Mouse (Mus musculus) heart, embryonic 10.5 days (tissue): Measurements from ENCODE around the gene Trmt1. TPM values are rescaled to one million over a fixed set of nuclear protein-coding genes. Genes with fewer than 3 reads are reported as not detected.
A peak's percentile ranks its signal among the peaks of the same experiment; 100 is the strongest.

ENCODE experiments used
- DNase-seq: peaks from one replicate; pipeline ENCODE4 v3.0.0-alpha.2; 2017; ENCODE audit warnings: low spot score
- H3K27ac ChIP-seq: fragments of 300-500 bp; sonication (generic); 2 replicates; pipeline ENCODE4 v1.5.1; 2016; ENCODE audit warnings: mild to moderate bottlenecking
- H3K27me3 ChIP-seq: fragments of 300-500 bp; sonication (generic); 2 replicates; pipeline ENCODE4 v1.6.1; 2016; ENCODE audit warnings: mild to moderate bottlenecking; ENCODE audit not compliant: poor library complexity, insufficient read depth, severe bottlenecking
- H3K36me3 ChIP-seq: fragments of 300-500 bp; sonication (generic); 2 replicates; pipeline ENCODE4 v1.6.1; 2016; ENCODE audit warnings: mild to moderate bottlenecking, moderate library complexity
- H3K4me1 ChIP-seq: fragments of 300-500 bp; sonication (generic); 2 replicates; pipeline ENCODE4 v1.6.1; 2016; ENCODE audit warnings: mild to moderate bottlenecking
- H3K4me3 ChIP-seq: fragments of 300-500 bp; sonication (generic); 2 replicates; pipeline ENCODE4 v1.5.1; 2016; ENCODE audit warnings: mild to moderate bottlenecking, moderate library complexity
- H3K9me3 ChIP-seq: fragments of 300-500 bp; sonication (generic); 2 replicates; pipeline ENCODE4 v1.6.1; 2016; ENCODE audit warnings: mild to moderate bottlenecking, moderate library complexity
- WGBS: fragments of 180-500 bp; shearing (Covaris S2); methylation state at CpG from one replicate; pipeline ENCODE4 v1.1.7; 2016; 5-methylcytosine and 5-hydroxymethylcytosine counted together
- polyA plus RNA-seq: library from polyadenylated mRNA; unstranded; fragments of >200 nt; fragmentation: Nextera tagmentation; extraction: Ambion mirVana; gene quantifications from 2 replicates; pipeline ENCODE4 v1.2.1, GENCODE M21; 2016

Gene Trmt1
- polyA plus RNA-seq, 1 experiment from 2014 or later = 64.6 TPM

GRCm38 (mm10) chr8:84724683-84725082, 38.6 kb downstream of the Trmt1 start:
- WGBS = 38% methylated on average over 9 of the region's 9 CpGs
- DNase-seq = no peak
- Histone ChIP-seq H3K4me3 (peak overlapping the region; percentile 17; the same call in 1 of the 2 replicates), H3K27ac (peak overlapping the region; percentile 87), H3K4me1 (peaks cover 73% of the 10 kb centered on the region), H3K36me3 (no peaks in the 10 kb centered on the region), H3K27me3 (peaks cover 70% of the 10 kb centered on the region), H3K9me3 (no peaks in the 10 kb centered on the region)

DNA sequence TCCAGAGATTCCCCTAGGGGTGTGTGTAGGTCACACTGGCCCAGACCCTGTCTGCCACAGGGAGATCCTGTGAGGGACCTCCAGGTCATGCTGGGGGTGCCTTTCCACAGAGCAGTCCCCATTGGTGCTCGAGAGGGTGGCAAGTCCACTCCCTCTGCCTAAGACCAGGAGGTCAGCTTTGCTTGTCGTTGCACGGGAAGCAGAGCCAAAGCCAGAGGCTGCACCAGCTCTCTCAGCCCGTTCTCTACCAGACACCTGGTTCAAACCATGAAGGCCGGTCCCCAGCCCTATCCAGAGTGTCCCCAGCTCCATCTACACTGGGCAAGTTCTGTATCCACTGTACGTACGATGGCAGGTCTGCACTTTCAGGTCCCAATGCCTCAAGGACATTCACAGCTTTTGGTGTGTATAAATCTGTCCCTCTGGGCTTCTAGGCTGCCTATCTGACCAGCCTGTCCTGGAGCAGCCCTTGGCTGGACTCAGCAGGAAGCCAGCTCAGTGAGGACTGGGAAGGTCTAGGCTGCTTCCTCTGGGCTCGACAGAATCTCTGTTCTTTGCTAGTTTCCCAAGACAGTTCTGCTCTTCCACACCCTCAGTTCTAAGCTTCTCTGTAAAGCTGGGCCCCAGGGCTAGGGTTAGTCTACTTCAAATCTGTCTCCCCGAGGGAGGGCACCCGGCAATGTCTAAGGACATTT, 39.3 kb downstream of the Trmt1 start:
- H3K36me3 ChIP-seq = no peaks in the 10 kb centered on the region
- peaks cover 70% of the 10 kb centered on the region for H3K27me3 ChIP-seq
- peaks cover 80% of the 10 kb centered on the region for H3K4me1 ChIP-seq
- H3K27ac ChIP-seq = peak overlapping the region; percentile 87
- no peak for DNase-seq
- 50% methylated on average over 10 of the region's 10 CpGs for WGBS
- no peaks in the 10 kb centered on the region for H3K9me3 ChIP-seq
- 0 out of 2 replicates have a peak overlapping the region, but pooled peaks have one; percentile 7 for H3K4me3 ChIP-seq

DNA sequence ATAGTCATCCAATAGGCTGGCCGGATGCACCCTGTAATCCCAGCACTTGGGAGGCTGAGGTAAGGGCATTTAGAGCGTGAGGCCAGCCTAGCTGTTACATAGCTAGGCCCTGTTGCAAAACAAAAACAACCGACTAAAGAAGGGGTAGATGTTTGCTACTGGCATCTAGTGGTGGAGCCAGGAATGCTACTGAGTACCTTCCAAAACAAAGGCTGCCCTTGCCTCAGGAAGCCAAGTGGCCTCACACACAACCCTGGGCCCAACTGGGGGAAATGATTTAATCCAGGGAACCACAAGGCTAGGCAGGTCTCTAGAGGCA, 39.8 kb downstream of the Trmt1 start:
- Histone ChIP-seq H3K27ac (peak overlapping the region; percentile 87; the same call in 1 of the 2 replicates), H3K36me3 (no peaks in the 10 kb centered on the region), H3K4me1 (peaks cover 85% of the 10 kb centered on the region), H3K4me3 (no peak overlapping the region), H3K9me3 (no peaks in the 10 kb centered on the region), H3K27me3 (peaks cover 70% of the 10 kb centered on the region)
- DNase-seq = no peak
- 17% methylated on average over 3 of the region's 3 CpGs for WGBS

- no peak for DNase-seq
- Histone ChIP-seq H3K36me3 (no peaks in the 10 kb centered on the region), H3K27ac (peak overlapping the region; percentile 74), H3K27me3 (peaks cover 75% of the 10 kb centered on the region), H3K4me3 (no peak overlapping the region), H3K9me3 (no peaks in the 10 kb centered on the region), H3K4me1 (peaks cover 96% of the 10 kb centered on the region)
- WGBS = 80% methylated on average over 3 of the region's 3 CpGs
Observed at GRCm38 (mm10) chr8:84728474-84728873, 42.4 kb downstream of the Trmt1 start.

- Histone ChIP-seq H3K4me1 (peaks cover 87% of the 10 kb centered on the region), H3K27me3 (peaks cover 75% of the 10 kb centered on the region), H3K4me3 (peak overlapping the region; percentile 27; the same call in 1 of the 2 replicates), H3K9me3 (no peaks in the 10 kb centered on the region), H3K36me3 (no peaks in the 10 kb centered on the region), H3K27ac (peak overlapping the region; percentile 87)
- no peak for DNase-seq
- WGBS = 84% methylated on average over 16 of the region's 16 CpGs
Observed at GRCm38 (mm10) chr8:84729921-84730362, 43.8 kb downstream of the Trmt1 start.

DNA sequence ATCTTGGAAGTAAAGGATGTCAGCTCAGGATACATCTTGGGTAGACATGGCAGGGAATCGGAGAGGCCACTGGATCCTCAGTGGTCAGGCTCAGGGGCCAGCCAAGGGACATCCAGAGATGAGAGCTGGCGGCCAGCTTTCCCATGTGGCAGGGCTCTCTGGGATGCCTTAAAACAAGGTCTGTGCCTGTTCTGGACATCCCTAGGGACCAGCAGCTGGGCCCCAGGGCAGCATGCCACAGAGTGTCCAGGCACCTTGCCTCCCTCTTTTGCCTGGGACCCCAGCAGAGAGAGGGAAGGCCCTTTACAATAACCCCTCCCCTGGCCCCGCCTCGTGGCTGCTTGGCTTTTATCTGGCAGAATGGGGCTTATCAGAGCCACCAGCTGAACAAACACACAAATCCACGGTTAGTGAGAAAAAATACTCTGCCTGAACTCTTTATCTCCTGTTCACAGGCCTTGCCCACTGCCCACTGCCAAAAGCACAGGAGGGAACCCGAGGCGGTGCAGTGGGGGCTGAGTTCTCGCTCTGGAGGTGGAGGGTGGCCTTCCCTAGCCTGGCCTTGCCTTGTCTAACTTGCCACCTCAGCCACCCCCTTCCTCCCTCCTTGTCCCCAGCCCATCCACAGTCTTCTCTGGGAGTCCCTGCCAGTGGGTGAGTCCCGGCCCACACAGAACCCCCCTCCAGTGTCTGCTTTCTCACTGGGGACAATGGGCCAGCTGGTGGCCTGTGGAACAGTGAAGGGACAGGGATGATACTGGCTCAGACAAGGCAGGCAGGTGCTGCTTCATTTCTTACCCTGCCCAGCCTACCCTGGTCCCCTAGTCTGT, 44.6 kb downstream of the Trmt1 start:
- 20% methylated on average over 9 of the region's 9 CpGs for WGBS
- peak overlapping the region; percentile 27 for H3K4me3 ChIP-seq
- H3K27me3 ChIP-seq = peaks cover 78% of the 10 kb centered on the region
- peak overlapping the region; percentile 87 for H3K27ac ChIP-seq
- H3K4me1 ChIP-seq = peaks cover 87% of the 10 kb centered on the region
- DNase-seq = peak; percentile 96
- no peaks in the 10 kb centered on the region for H3K9me3 ChIP-seq
- no peaks in the 10 kb centered on the region for H3K36me3 ChIP-seq

DNA sequence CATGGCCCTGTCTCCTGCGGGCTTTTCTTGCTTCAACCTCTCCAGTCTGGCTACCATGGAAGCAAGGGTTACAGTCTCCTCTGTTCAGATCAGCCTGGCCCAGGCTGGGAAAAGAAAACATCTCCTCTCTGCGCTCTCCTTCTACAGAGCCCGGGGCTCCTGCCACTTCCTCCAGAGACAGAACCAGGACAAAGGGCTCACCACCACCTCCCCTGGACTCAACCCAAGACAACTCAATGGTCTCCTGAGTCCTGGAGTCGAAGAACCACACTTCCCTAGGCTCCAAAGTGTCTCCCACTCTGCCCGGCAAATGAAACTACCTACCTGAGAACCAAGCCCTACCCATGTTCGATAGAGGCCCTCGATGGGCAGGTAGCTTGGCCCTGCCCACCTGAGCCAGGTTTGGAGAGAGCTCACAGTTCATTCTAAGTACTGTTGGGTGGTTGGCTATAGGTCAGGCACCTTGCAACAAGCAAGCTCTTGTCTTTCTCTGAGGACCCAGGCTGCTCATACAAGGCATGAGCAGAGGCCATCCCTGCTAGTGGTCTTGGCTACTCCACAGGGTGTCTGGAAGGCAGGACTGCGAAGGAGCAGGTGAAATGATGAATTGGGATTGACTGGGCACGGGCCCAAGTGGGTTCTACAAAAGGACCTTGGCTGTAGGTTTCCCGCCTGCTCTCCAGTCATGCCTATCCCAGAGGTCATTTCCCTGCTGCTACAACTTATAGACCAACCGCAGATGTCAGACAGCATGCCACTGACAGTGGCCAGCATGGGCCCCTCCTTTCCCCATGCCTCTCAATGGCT, 45.5 kb downstream of the Trmt1 start:
- no peak for DNase-seq
- peak overlapping the region; percentile 87 for H3K27ac ChIP-seq
- H3K4me1 ChIP-seq = peaks cover 85% of the 10 kb centered on the region
- H3K27me3 ChIP-seq = peaks cover 87% of the 10 kb centered on the region
- no peaks in the 10 kb centered on the region for H3K36me3 ChIP-seq
- WGBS = 60% methylated on average over 11 of the region's 11 CpGs
- no peak overlapping the region for H3K4me3 ChIP-seq
- no peaks in the 10 kb centered on the region for H3K9me3 ChIP-seq

DNA sequence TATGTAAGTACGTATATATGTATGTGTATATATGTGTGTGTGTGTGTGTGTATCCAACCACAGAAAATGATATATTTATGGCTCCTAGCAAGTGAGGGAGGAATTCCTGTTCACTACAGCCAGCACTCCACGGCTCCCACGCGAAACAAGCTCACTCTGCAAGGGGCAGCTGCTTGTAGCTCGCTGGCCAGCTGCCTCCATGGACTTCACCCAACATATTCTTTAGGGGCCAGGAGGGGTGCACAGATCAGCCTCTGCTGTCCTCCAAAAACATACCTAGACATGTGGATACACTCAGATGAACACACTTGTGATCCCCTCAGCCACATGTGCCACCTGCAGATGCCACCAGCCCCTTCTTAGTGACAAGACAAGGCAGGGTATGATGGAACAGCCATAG, 46.4 kb downstream of the Trmt1 start:
- 73% methylated on average over 5 of the region's 5 CpGs for WGBS
- peak overlapping the region; percentile 87 for H3K27ac ChIP-seq
- no peak overlapping the region for H3K4me3 ChIP-seq
- no peaks in the 10 kb centered on the region for H3K9me3 ChIP-seq
- DNase-seq = no peak
- H3K27me3 ChIP-seq = peaks cover 93% of the 10 kb centered on the region
- no peaks in the 10 kb centered on the region for H3K36me3 ChIP-seq
- H3K4me1 ChIP-seq = peaks cover 77% of the 10 kb centered on the region

GRCm38 (mm10) chr8:84732996-84733395, 46.9 kb downstream of the Trmt1 start:
- Histone ChIP-seq H3K4me3 (no peak overlapping the region), H3K27ac (peak overlapping the region; percentile 87), H3K9me3 (no peaks in the 10 kb centered on the region), H3K4me1 (peaks cover 78% of the 10 kb centered on the region), H3K36me3 (no peaks in the 10 kb centered on the region), H3K27me3 (peaks cover 96% of the 10 kb centered on the region)
- DNase-seq = no peak
- WGBS = 29% methylated on average over 6 of the region's 6 CpGs

DNA sequence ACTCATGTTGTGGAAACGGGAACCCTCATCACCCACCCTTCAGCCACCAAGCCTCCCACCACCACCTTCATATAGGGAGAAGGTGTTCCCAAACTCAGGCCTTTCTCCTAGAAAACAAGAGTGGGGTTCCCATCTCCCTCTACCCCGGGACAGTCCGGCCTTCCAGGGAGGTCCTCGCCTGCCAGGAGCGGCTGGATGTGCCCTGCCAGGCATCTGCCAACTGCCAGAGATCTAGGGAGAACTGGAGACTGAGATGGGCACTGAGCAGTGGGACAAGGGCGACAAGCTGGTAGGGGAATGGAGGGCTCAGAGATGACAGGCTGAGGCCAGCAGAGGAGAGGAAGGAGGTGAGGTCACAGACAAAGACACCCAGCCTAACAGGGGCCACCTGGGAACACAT, 47.9 kb downstream of the Trmt1 start:
- Histone ChIP-seq H3K9me3 (no peaks in the 10 kb centered on the region), H3K27me3 (peaks cover 98% of the 10 kb centered on the region), H3K27ac (peak overlapping the region; percentile 65; the same call in 1 of the 2 replicates), H3K36me3 (no peaks in the 10 kb centered on the region), H3K4me3 (no peak overlapping the region), H3K4me1 (peaks cover 78% of the 10 kb centered on the region)
- 89% methylated on average over 6 of the region's 6 CpGs for WGBS
- no peak for DNase-seq

- no peak for DNase-seq
- peaks cover 77% of the 10 kb centered on the region for H3K4me1 ChIP-seq
Observed at GRCm38 (mm10) chr8:84734680-84735079, 48.6 kb downstream of the Trmt1 start.

GRCm38 (mm10) chr8:84735597-84735996, 49.5 kb downstream of the Trmt1 start:
- 37% methylated on average over 2 of the region's 2 CpGs for WGBS
- Histone ChIP-seq H3K27ac (peak overlapping the region; percentile 65; the same call in 1 of the 2 replicates), H3K27me3 (peaks cover 98% of the 10 kb centered on the region), H3K9me3 (no peaks in the 10 kb centered on the region), H3K4me3 (no peak overlapping the region), H3K36me3 (no peaks in the 10 kb centered on the region), H3K4me1 (peaks cover 73% of the 10 kb centered on the region)
- DNase-seq = no peak

More at GRCm38 (mm10) chr8:84734680-84735079, 48.6 kb downstream of the Trmt1 start:
- Histone ChIP-seq H3K27ac (0 out of 2 replicates have a peak overlapping the region, but pooled peaks have one; percentile 65), H3K36me3 (no peaks in the 10 kb centered on the region), H3K4me3 (no peak overlapping the region), H3K27me3 (peaks cover 98% of the 10 kb centered on the region), H3K9me3 (no peaks in the 10 kb centered on the region)
- 82% methylated on average over 2 of the region's 2 CpGs for WGBS
